Mouse (Mus musculus) adrenal gland, postnatal 4 days (tissue): ENCODE measurements around the gene Pate4. TPM values are rescaled to one million over a fixed set of nuclear protein-coding genes. Genes with fewer than 3 reads are reported as not detected.
"Not testable (repeated sequence)": the region's sequence is repeated elsewhere in the genome, so short reads cannot be mapped to it uniquely, and the experiment has no call there.

Experiments
- DNase-seq, 2 experiments: peaks; one replicate each; pipeline ENCODE4 v3.0.0; 2021 to 2022; ENCODE audit warnings: low spot score in 2 of 2, mixed read lengths in 2 of 2
- long read RNA-seq, 2 experiments: library from polyadenylated mRNA; stranded (forward); transcript quantifications; one replicate each; pipeline ENCODE4 v2.0.0; 2021
- total RNA-seq, 2 experiments: library from RNA; stranded (reverse); gene quantifications; 2 replicates each; pipeline ENCODE4 v1.2.3; 2021

The Pate4 gene
- total RNA-seq: not detected
- long read RNA-seq, experiment 1: 0 reads
- long read RNA-seq, experiment 2: 0 reads

GRCm38 (mm10) chr9:35611841-35612240 is at the start of gene Pate4:
Gene Pate4, minus strand, starts transcription at chr9:35611941.
- DNase-seq: no peak

GRCm38 (mm10) chr9:35648102-35648501 is 36.4 kb upstream of the Pate4 start, which contains the start of gene Pate3:
Gene Pate3, minus strand, starts transcription at chr9:35648202.
- DNase-seq: no peak

GRCm38 (mm10) chr9:35632981-35633380 is 21.2 kb upstream of the Pate4 start:
- DNase-seq: no peak

- DNase-seq: not testable (repeated sequence)
These were observed 5.0 kb upstream of the Pate4 start for GRCm38 (mm10) chr9:35616784-35617183.

- no peak for DNase-seq
These were observed 2.3 kb upstream of the Pate4 start for GRCm38 (mm10) chr9:35614005-35614404.

- no peak for DNase-seq
These were observed 3.9 kb downstream of the Pate4 start for GRCm38 (mm10) chr9:35607647-35608405.

GRCm38 (mm10) chr9:35592903-35593302 is 18.8 kb downstream of the Pate4 start:
- DNase-seq: no peak

- no peak for DNase-seq
These were observed 24.1 kb downstream of the Pate4 start for GRCm38 (mm10) chr9:35587674-35588073.

GRCm38 (mm10) chr9:35574416-35574815 is 37.3 kb downstream of the Pate4 start:
- DNase-seq: no peak

GRCm38 (mm10) chr9:35570663-35571062 is 41.1 kb downstream of the Pate4 start:
- DNase-seq: no peak

- peak; percentile 68 to 85 for DNase-seq
These were observed 41.9 kb downstream of the Pate4 start, which contains the start of the genes Pate2 and Hyls1 for GRCm38 (mm10) chr9:35569571-35570534. Gene Pate2, plus strand, starts transcription at chr9:35570284. Gene Hyls1, minus strand, starts transcription at chr9:35570398.

- DNase-seq: no peak
These were observed 43.7 kb downstream of the Pate4 start for GRCm38 (mm10) chr9:35567995-35568394.

GRCm38 (mm10) chr9:35564536-35565240 is 47.1 kb downstream of the Pate4 start:
- no peak for DNase-seq

GRCm38 (mm10) chr9:35561583-35561982 is 50.2 kb downstream of the Pate4 start:
- DNase-seq: no peak

- DNase-seq: no peak
These were observed 50.7 kb downstream of the Pate4 start for GRCm38 (mm10) chr9:35561076-35561475.

- DNase-seq: peak; percentile 30 to 43
These were observed 52.5 kb downstream of the Pate4 start for GRCm38 (mm10) chr9:35559009-35559890.

- no peak for DNase-seq
These were observed 53.3 kb downstream of the Pate4 start, which contains the start of the genes Ddx25 and Pus3 for GRCm38 (mm10) chr9:35558257-35559008. Gene Ddx25, minus strand, starts transcription at chr9:35558528. Gene Pus3, plus strand, starts transcription at chr9:35558595.
